Mouse (Mus musculus) cerebellum, postnatal 4 days (tissue): ENCODE measurements around the gene Mettl1.

Experiments
- DNase-seq, 2 experiments: peaks; one replicate each; pipeline ENCODE4 v3.0.0; 2022; ENCODE audit warnings: low spot score in 2 of 2, mixed read lengths in 1 of 2

Mettl1 gene

DNA sequence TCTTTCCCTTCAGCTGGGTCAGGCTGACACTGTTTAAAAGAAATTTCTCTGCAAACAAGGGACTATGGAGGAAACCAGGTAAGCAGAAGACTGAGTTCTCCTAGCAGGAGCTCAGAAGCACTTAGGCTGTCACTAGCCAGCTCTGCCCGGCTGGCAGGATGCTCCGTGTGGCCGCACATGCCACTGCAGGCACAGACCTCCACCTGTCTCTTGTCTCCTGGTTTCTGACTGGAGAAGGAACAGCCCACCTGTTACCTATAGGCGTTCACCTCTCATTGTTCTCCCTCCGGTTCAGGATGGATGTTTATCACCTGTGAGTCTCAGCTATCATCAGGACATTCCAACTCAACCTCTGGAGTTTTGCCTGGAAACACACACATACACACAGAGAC is 42.7 kb downstream of the Mettl1 start:
- no peak for DNase-seq

DNA sequence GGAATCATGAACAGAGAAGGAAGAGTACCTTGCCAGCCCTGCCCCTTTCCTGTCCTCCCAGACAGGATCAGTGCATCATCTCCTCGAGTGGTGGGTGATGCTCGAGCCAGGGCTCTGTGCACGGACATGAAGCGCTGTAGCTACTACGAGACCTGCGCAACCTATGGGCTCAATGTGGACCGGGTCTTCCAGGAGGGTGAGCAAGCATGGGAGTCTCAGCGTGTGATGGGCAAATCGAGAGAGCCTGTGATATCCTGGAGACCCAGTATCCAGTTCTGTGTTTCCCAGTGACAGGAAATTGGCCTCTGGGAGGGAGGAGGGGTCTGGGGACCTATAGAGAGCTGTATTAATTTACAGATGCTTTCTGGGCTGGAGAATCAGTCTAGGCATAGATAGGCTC is 43.8 kb downstream of the Mettl1 start:
- DNase-seq, result no peak

DNA sequence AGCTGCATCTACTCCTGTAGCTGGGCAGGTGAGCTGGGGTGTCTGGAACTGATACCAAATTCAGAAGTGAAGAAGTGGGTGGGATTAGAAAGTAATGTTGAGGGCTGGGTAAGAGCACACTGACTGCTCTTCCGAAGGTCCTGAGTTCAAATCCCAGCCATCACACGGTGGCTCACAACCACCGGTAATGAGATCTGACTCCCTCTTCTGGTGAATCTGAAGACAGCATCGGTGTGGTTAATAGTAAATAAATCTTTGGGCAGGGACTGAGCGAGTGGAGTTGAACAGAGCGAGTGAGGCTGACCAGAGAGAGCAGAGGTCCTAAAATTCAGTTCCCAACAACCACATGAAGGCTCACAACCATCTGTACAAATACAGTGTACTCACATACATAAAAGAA is 44.4 kb downstream of the Mettl1 start:
- no peak for DNase-seq

DNA sequence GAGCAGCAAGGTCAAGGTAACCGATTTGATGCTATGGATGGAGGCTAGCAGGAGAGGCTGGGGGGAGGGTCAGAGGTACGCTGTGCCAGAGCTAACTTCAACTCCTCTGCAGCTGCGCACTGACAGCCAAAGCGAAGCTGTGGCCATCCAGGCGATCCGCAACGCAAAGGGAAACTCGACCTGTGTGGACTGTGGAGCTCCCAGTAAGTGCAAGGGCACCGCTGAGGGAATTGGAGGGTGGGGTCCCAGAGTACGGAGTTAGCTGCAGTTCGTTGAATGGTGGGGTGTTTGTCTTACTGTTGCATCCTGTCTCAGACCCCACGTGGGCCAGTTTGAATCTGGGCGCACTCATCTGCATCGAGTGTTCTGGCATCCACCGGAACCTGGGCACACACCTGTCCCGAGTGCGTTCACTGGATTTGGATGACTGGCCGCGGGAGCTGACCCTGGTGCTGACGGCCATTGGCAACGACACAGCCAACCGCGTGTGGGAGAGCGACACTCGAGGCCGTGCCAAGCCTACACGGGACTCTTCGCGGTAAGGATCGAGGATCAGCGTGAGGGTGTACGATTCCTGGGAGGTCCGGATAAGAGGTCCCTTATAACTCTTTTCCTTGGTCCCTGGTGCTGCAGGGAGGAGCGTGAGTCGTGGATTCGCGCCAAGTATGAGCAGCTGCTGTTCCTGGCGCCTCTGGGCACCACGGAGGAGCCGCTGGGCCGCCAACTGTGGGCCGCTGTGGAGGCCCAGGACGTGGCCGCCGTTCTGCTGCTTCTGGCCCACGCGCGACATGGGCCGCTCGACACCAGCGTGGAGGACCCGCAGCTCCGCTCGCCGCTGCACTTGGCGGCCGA is 49.6 kb downstream of the Mettl1 start:
- no peak for DNase-seq

DNA sequence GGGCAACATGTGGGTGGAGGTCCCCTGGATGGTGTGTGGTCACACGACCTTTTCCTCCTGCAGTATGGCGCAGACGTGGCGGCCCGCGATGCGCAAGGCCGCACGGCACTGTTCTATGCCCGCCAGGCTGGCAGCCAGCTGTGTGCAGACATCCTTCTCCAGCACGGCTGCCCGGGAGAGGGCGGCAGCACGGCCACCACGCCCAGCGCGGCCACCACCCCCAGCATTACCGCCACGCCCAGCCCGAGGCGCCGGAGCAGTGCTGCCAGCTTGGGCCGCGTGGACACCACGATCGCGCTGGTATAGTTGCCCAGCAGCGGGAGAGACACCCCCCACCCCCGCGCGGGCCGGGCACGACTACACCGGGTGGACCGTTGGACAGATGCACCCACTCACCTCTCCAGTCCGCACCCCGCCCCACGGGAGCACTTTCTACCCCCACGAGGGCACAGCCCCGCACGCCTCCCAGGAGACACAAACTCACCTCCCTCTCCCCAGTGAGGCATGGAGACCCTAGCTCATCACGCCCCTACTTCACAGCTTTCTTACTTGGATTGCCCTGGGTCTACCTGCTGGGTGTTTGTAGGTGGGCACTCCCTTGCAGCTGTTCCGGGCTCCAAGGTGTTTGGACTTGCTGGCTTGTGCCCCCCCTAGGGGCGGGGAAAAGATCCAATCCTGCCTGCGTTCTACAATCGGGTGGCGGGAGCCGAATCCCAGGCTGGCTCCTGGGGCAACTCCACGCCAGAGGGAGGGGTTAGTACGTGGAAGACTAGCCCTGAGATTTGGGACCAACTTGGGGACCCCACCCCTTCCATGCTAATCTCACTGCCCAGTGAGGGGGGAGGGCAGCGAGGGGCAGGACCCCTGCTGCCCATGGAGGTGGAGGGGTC is 50.5 kb downstream of the Mettl1 start:
- no peak for DNase-seq

DNA sequence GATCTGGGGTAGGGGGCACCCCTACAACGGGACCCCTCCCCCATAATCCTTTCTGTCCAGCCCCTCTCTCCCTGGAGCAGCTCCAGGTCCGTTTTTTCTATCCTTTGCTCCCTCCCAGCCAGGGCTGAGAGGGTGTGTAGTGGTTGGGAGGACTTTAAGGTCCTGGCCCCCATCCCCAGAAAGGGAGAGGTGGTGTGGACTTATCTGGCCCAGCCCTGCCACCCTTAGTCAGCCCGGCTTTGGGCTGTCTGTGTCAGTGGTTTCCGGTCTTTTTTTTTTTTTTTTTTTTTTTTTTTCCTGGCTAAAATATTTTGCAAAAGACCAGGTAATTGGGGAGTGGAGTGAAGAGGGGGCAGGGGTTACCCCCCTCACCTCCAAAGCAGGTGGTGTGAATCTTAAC is 51.5 kb downstream of the Mettl1 start:
- no peak for DNase-seq

DNA sequence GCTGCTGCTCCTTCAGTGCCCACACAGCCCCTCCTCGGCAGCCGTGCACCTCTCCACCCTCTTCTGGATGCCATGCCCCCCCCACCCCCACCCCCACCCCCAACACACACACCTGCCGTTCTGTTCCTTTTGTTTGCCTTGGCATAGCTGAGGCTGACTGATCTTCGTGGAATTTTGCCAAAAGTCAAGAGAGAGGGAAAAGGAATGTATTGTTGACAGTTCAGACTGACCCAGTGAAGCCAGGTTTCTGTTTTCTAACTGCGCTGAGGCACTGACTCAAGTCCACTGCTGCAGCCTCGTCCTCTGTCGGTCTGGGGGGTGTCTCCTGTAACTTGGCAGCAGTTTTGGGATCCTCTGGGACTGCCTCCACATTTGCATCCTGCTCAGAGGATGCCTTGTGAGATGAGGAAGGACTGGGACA is 53.2 kb downstream of the Mettl1 start:
- no peak for DNase-seq
